Mouse (Mus musculus) E14TG2a.4 (cell line): ENCODE measurements around the gene Nme8.

Source experiments
- CTCF ChIP-seq: conservative IDR thresholded peaks from 2 replicates; pipeline ENCODE4 v1.5.1; 2014; ENCODE audit warnings: low read length
- POU5F1 ChIP-seq: IDR thresholded peaks from 2 replicates; pipeline ENCODE4 v1.6.1; 2014; ENCODE audit warnings: low read length, borderline replicate concordance

DNA sequence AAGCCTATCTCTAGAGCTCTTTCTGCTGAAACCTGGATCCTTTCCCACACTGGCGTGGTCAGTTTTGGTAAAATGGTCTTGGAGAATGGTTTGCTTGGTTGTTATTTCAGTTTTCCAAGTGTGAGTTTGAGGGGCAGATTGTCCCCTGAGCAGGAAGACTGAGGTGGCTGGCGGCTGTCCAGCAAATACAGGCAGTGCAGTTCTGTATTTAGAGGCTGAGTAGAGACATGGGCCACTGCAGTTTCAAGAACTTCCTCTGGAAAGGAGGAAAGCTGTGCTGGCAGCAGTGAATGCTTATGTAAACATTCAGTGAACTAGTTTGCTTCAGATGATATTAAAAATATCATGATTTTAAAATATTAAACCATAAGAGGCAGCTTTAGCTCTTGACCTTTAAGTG is 33.2 kb upstream of the Nme8 start:
- TF ChIP-seq CTCF (no peak), POU5F1 (no peak)
